In the genomic region with DNA sequence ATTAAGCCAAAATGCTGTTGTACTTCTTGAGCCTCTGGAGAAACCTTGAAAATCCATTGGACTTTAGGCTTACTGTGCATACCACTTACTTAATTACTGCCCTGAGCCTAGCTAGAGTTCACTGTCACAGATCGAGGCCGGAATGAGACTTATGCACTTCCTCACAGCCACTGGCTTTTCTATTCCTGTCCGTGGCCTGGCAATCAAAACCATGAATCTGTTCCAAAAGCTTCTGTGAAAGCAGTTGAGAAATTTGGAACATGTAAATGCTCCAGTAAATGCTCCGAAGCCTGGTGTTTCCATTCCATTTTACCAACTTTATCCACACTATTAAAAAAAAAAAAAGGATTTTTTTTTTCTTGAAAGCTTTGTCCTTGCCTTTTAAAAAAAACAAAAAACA, we compare ENCODE assay signal across 10 mouse cellular contexts. TPM values are rescaled to one million over a fixed set of nuclear protein-coding genes. Genes with fewer than 3 reads are reported as not detected.
DNase-seq lines count a peak whose midpoint lies in the region; ATAC-seq lines count a peak whose summit lies in the region.
"Had no signal": no experiment of that assay in that cellular context is flagged by ENCODE, and none has a peak within 500 bp of the region (broad histone marks: within the 10 kb centered on the region; RNA-seq: fewer than 3 reads in every experiment).

No protein-coding gene starts in this region.

- H3K9ac ChIP-seq in hindbrain, embryonic 11.5 days (ENCODE audit: low read depth, low read length): no peak overlapping the region
- H3K9ac ChIP-seq: liver, embryonic 13.5 days had no signal

- H3K27ac ChIP-seq in heart, embryonic 10.5 days: no peak overlapping the region
- H3K27ac ChIP-seq in hindbrain, embryonic 11.5 days (ENCODE audit: low read depth, low read length): no peak overlapping the region
- H3K27ac ChIP-seq: liver, embryonic 13.5 days had no signal

- no peak overlapping the region for H3K4me2 ChIP-seq in hindbrain, embryonic 11.5 days (replicated peaks; ENCODE audit: low read depth, low read length)
- H3K4me2 ChIP-seq: liver, embryonic 13.5 days had no signal

- WGBS in heart, embryonic 10.5 days: 85% methylated on average over 4 of the region's 4 CpGs
- 89% methylated on average over 4 of the region's 4 CpGs for WGBS in hindbrain, embryonic 11.5 days

- peak; percentile 83 to 84 for DNase-seq in heart, adult 18-20 months
- no peak for DNase-seq in heart, embryonic 10.5 days (ENCODE audit: low spot score)
- DNase-seq in 416B (ENCODE audit: low read depth): peak; percentile 43
- peak; percentile 63 to 67 for DNase-seq in cerebellum, postnatal 10 days
- DNase-seq in heart, postnatal 4 days: peak; percentile 36
- DNase-seq in spleen, adult 18-20 months: no peak
- no peak for DNase-seq in thymus, postnatal 4 days
- DNase-seq in hindbrain, embryonic 11.5 days (ENCODE audit: low spot score): no peak
- DNase-seq: liver, embryonic 13.5 days had no signal

- no peaks in the 10 kb centered on the region for H3K9me3 ChIP-seq in heart, embryonic 10.5 days
- no peaks in the 10 kb centered on the region for H3K9me3 ChIP-seq in hindbrain, embryonic 11.5 days (ENCODE audit: control insufficient read depth, low read length)
- H3K9me3 ChIP-seq: liver, embryonic 13.5 days had no signal

- no peaks in the 10 kb centered on the region for H3K27me3 ChIP-seq in heart, embryonic 10.5 days (ENCODE audit: insufficient read depth, poor library complexity, severe bottlenecking)
- no peaks in the 10 kb centered on the region for H3K27me3 ChIP-seq in hindbrain, embryonic 11.5 days (ENCODE audit: control insufficient read depth, insufficient read depth, low read length)
- H3K27me3 ChIP-seq: liver, embryonic 13.5 days had no signal

- H3K4me3 ChIP-seq in heart, embryonic 10.5 days: no peak overlapping the region
- H3K4me3 ChIP-seq in hindbrain, embryonic 11.5 days (ENCODE audit: low read depth, low read length): no peak overlapping the region
- H3K4me3 ChIP-seq: liver, embryonic 13.5 days had no signal

- 0 out of 2 replicates have a peak, but pooled peaks cover 5% of the 10 kb centered on the region for H3K36me3 ChIP-seq in heart, embryonic 10.5 days
- H3K36me3 ChIP-seq in hindbrain, embryonic 11.5 days (ENCODE audit: control insufficient read depth, insufficient read depth, low read length): no peaks in the 10 kb centered on the region

- ATAC-seq in hindbrain, embryonic 11.5 days (ENCODE audit: low FRiP score): no peak

- peaks cover 16% of the 10 kb centered on the region for H3K4me1 ChIP-seq in heart, embryonic 10.5 days
- no peaks in the 10 kb centered on the region for H3K4me1 ChIP-seq in hindbrain, embryonic 11.5 days (replicated peaks; ENCODE audit: control insufficient read depth, insufficient read depth, low read length)

RNA-seq across cellular contexts. Expression of a gene that starts 29.8 kb away (rescaled TPM):
- total RNA-seq in heart, adult 18-20 months (2021): 10 to 100 TPM; 30.1 to 32.2 TPM
- 6.9 and 11.5 TPM in 2 replicates for polyA plus RNA-seq in heart, embryonic 10.5 days (2016; fragmentation: Nextera tagmentation; extraction: Ambion mirVana)
- 10 to 100 TPM; 52.1 to 53.3 TPM for total RNA-seq in heart, postnatal 4 days (2021)
- 21.0 and 22.4 TPM in 2 replicates for polyA plus RNA-seq in hindbrain, embryonic 11.5 days (2014; fragmentation: Nextera tagmentation; extraction: Ambion mirVana)

RNA-seq across cellular contexts. Expression of a gene that starts 57.3 kb away (rescaled TPM):
- total RNA-seq in heart, adult 18-20 months (2021): not detected
- 13.7 and 15.7 TPM in 2 replicates for polyA plus RNA-seq in heart, embryonic 10.5 days (2016; fragmentation: Nextera tagmentation; extraction: Ambion mirVana)
- total RNA-seq in heart, postnatal 4 days (2021): not detected
- 24.9 and 34.4 TPM in 2 replicates for polyA plus RNA-seq in hindbrain, embryonic 11.5 days (2014; fragmentation: Nextera tagmentation; extraction: Ambion mirVana)
- polyA plus RNA-seq: brain, embryonic 14.5 days had no signal

Comparison
In these comparisons a context has a peak if more than half of its experiments do, and no peak if none do; other contexts are left out.
1. DNase-seq: peak in heart, adult 18-20 months (2 of 2), 416B (single experiment), cerebellum, postnatal 10 days (2 of 2) and heart, postnatal 4 days (single experiment); none in heart, embryonic 10.5 days (single experiment), spleen, adult 18-20 months (0 of 2), thymus, postnatal 4 days (single experiment) and hindbrain, embryonic 11.5 days (single experiment).